Mouse (Mus musculus) lung, postnatal 0 days (tissue): Measurements from ENCODE around the gene Otud7a. TPM values are rescaled to one million over a fixed set of nuclear protein-coding genes. Genes with fewer than 3 reads are reported as not detected.

Experiments used
- ATAC-seq: fragments of 200-750 bp; cut with Nextera tagmentation; 2 replicates; pipeline ENCODE4 v1.8.0; 2017; ENCODE audit warnings: moderate library complexity
- DNase-seq: peaks from one replicate; pipeline ENCODE4 v3.0.0-alpha.2; 2016; ENCODE audit warnings: low spot score
- H3K27ac ChIP-seq: fragments of 300-500 bp; sonication (generic); 2 replicates; pipeline ENCODE4 v1.5.1; 2014; ENCODE audit warnings: antibody characterized with exemption, mild to moderate bottlenecking, low read length, mixed read lengths
- H3K27me3 ChIP-seq: fragments of 300-500 bp; sonication (generic); replicated peaks from 2 replicates; pipeline ENCODE4 v1.6.1; 2014; ENCODE audit warnings: low read length, mixed read lengths; ENCODE audit not compliant: insufficient read depth
- H3K36me3 ChIP-seq: fragments of 300-500 bp; sonication (generic); 2 replicates; pipeline ENCODE4 v1.6.1; 2014; ENCODE audit warnings: low read length, mixed read lengths; ENCODE audit not compliant: insufficient read depth
- H3K4me1 ChIP-seq: fragments of 300-500 bp; sonication (generic); 2 replicates; pipeline ENCODE4 v1.6.1; 2014; ENCODE audit warnings: antibody characterized with exemption, low read depth, low read length, mixed read lengths; ENCODE audit not compliant: insufficient read depth
- H3K4me2 ChIP-seq: fragments of 300-500 bp; sonication (generic); replicated peaks from 2 replicates; pipeline ENCODE4 v1.6.1; 2014; ENCODE audit warnings: low read depth, mild to moderate bottlenecking, low read length, moderate library complexity, mixed read lengths
- H3K4me3 ChIP-seq: fragments of 300-500 bp; sonication (generic); 2 replicates; pipeline ENCODE4 v1.5.1; 2014; ENCODE audit warnings: low read depth, low read length
- H3K9ac ChIP-seq: fragments of 300-500 bp; sonication (generic); replicated peaks from 2 replicates; pipeline ENCODE4 v1.6.1; 2014; ENCODE audit warnings: low read depth, mild to moderate bottlenecking
- H3K9me3 ChIP-seq: fragments of 300-500 bp; sonication (generic); 2 replicates; pipeline ENCODE4 v1.6.1; 2016; ENCODE audit warnings: low read length, mixed read lengths
- CTCF ChIP-seq: IDR thresholded peaks from 2 replicates; pipeline ENCODE4 v1.5.1; 2016; ENCODE audit warnings: antibody characterized with exemption, mild to moderate bottlenecking
- EP300 ChIP-seq: IDR thresholded peaks from 2 replicates; pipeline ENCODE4 v1.6.1; 2016; ENCODE audit warnings: antibody characterized with exemption, mild to moderate bottlenecking, control low read depth
- WGBS: fragments of 180-500 bp; shearing (Covaris S2); extraction: QIAGEN DNeasy Blood & Tissue Kit; methylation state at CpG from one replicate; pipeline ENCODE4 v1.1.7; 2014; 5-methylcytosine and 5-hydroxymethylcytosine counted together
- polyA plus RNA-seq: library from polyadenylated mRNA; unstranded; fragments of >200 nt; fragmentation: Nextera tagmentation; extraction: Ambion mirVana; gene quantifications from 2 replicates; pipeline ENCODE4 v1.2.1, GENCODE M21; 2015

Otud7a gene
- polyA plus RNA-seq, 1 experiment from 2014 or later: 0.11 TPM

GRCm38 (mm10) chr7:63590305-63590704 is 145.8 kb downstream of the Otud7a start:
- Histone ChIP-seq H3K36me3 (no peaks in the 10 kb centered on the region), H3K27ac (no peak overlapping the region), H3K4me1 (no peaks in the 10 kb centered on the region), H3K9me3 (no peaks in the 10 kb centered on the region), H3K4me3 (no peak overlapping the region), H3K4me2 (no peak overlapping the region), H3K27me3 (no peaks in the 10 kb centered on the region), H3K9ac (no peak overlapping the region)
- ATAC-seq (no peak), DNase-seq (no peak)
- WGBS: 57% methylated on average over 2 of the region's 2 CpGs
- TF ChIP-seq CTCF (no peak), EP300 (no peak)

GRCm38 (mm10) chr7:63591322-63591721 is 146.8 kb downstream of the Otud7a start:
- H3K4me2 ChIP-seq: no peak overlapping the region
- H3K27me3 ChIP-seq: no peaks in the 10 kb centered on the region
- no peaks in the 10 kb centered on the region for H3K4me1 ChIP-seq
- DNase-seq (no peak), ATAC-seq (no peak)
- no peak overlapping the region for H3K9ac ChIP-seq
- H3K9me3 ChIP-seq: no peaks in the 10 kb centered on the region
- no peak overlapping the region for H3K27ac ChIP-seq
- 71% methylated on average over 4 of the region's 4 CpGs for WGBS
- H3K4me3 ChIP-seq: no peak overlapping the region
- TF ChIP-seq CTCF (no peak), EP300 (no peak)
- H3K36me3 ChIP-seq: no peaks in the 10 kb centered on the region

GRCm38 (mm10) chr7:63592061-63592460 is 147.5 kb downstream of the Otud7a start:
- TF ChIP-seq EP300: no peak
- no peak for TF ChIP-seq CTCF
- ATAC-seq (no peak), DNase-seq (no peak)
- no peaks in the 10 kb centered on the region for H3K9me3 ChIP-seq
- H3K27me3 ChIP-seq: no peaks in the 10 kb centered on the region
- no peak overlapping the region for H3K9ac ChIP-seq
- WGBS: 60% methylated on average over 3 of the region's 3 CpGs
- no peaks in the 10 kb centered on the region for H3K36me3 ChIP-seq
- no peaks in the 10 kb centered on the region for H3K4me1 ChIP-seq
- H3K27ac ChIP-seq: no peak overlapping the region
- H3K4me3 ChIP-seq: no peak overlapping the region
- no peak overlapping the region for H3K4me2 ChIP-seq

GRCm38 (mm10) chr7:63604827-63605226 is 160.3 kb downstream of the Otud7a start:
- Histone ChIP-seq H3K4me2 (no peak overlapping the region), H3K36me3 (no peaks in the 10 kb centered on the region), H3K9me3 (no peaks in the 10 kb centered on the region), H3K9ac (no peak overlapping the region), H3K4me3 (no peak overlapping the region), H3K27ac (no peak overlapping the region), H3K4me1 (no peaks in the 10 kb centered on the region), H3K27me3 (no peaks in the 10 kb centered on the region)
- DNase-seq: no peak
- no peak for ATAC-seq
- 76% methylated on average over 1 of the region's 1 CpGs for WGBS
- TF ChIP-seq CTCF (no peak), EP300 (no peak)

- no peaks in the 10 kb centered on the region for H3K9me3 ChIP-seq
- H3K9ac ChIP-seq: no peak overlapping the region
- H3K4me2 ChIP-seq: no peak overlapping the region
- H3K4me3 ChIP-seq: no peak overlapping the region
- no peaks in the 10 kb centered on the region for H3K4me1 ChIP-seq
- 76% methylated on average over 3 of the region's 3 CpGs for WGBS
- H3K36me3 ChIP-seq: no peaks in the 10 kb centered on the region
- DNase-seq: no peak
- H3K27ac ChIP-seq: no peak overlapping the region
- no peak for TF ChIP-seq CTCF
- no peak for TF ChIP-seq EP300
- H3K27me3 ChIP-seq: no peaks in the 10 kb centered on the region
- no peak for ATAC-seq
Measured at GRCm38 (mm10) chr7:63617018-63617417, 172.5 kb downstream of the Otud7a start.

- Histone ChIP-seq H3K4me2 (no peak overlapping the region), H3K36me3 (no peaks in the 10 kb centered on the region), H3K9ac (no peak overlapping the region), H3K27me3 (no peaks in the 10 kb centered on the region), H3K4me1 (no peaks in the 10 kb centered on the region), H3K27ac (no peak overlapping the region), H3K9me3 (no peaks in the 10 kb centered on the region), H3K4me3 (no peak overlapping the region)
- 78% methylated on average over 5 of the region's 5 CpGs for WGBS
- ATAC-seq (no peak), DNase-seq (no peak)
- TF ChIP-seq CTCF (no peak), EP300 (no peak)
Measured at GRCm38 (mm10) chr7:63620776-63621340, 176.3 kb downstream of the Otud7a start.

- 72% methylated on average over 3 of the region's 3 CpGs for WGBS
- H3K4me2 ChIP-seq: no peak overlapping the region
Measured at GRCm38 (mm10) chr7:63637651-63638050, 193.1 kb downstream of the Otud7a start.

More at GRCm38 (mm10) chr7:63637651-63638050, 193.1 kb downstream of the Otud7a start:
- H3K27me3 ChIP-seq: no peaks in the 10 kb centered on the region
- DNase-seq (no peak), ATAC-seq (no peak)
- no peaks in the 10 kb centered on the region for H3K36me3 ChIP-seq
- H3K4me3 ChIP-seq: no peak overlapping the region
- no peak overlapping the region for H3K27ac ChIP-seq
- TF ChIP-seq EP300 (no peak), CTCF (no peak)
- no peak overlapping the region for H3K9ac ChIP-seq
- no peaks in the 10 kb centered on the region for H3K9me3 ChIP-seq
- H3K4me1 ChIP-seq: no peaks in the 10 kb centered on the region
